Mouse (Mus musculus): Measurements from ENCODE around the gene Hsd17b6. TPM values are rescaled to one million over a fixed set of nuclear protein-coding genes. Genes with fewer than 3 reads are reported as not detected.
A peak's percentile ranks its signal among the peaks of the same experiment; 100 is the strongest.

Hsd17b6 gene
- total and polyA plus RNA-seq, 3 experiments = 0.15 TPM; not detected in 2

GRCm38 (mm10) chr10:128036746-128037425 lies 29.5 kb upstream of the Hsd17b6 start:
- H3K9ac ChIP-seq (ENCODE audit: control insufficient read depth, low read depth, low read length, poor library complexity, severe bottlenecking) = peak overlapping the region; percentile 97
- DNase-seq (ENCODE audit: low read depth, low spot score) = peak; percentile 87
- no peaks in the 10 kb centered on the region for H3K27me3 ChIP-seq (ENCODE audit: control insufficient read depth in 1 of 2, insufficient read depth in 2 of 2, low read length in 2 of 2)
- no peaks in the 10 kb centered on the region for H3K9me3 ChIP-seq (replicated peaks; ENCODE audit: insufficient read depth, low read length)
- H3K79me2 ChIP-seq (ENCODE audit: control insufficient read depth, insufficient read depth, low read length, poor library complexity) = peaks cover 65% of the 10 kb centered on the region
- H3K27ac ChIP-seq (ENCODE audit: control insufficient read depth, low read depth, low read length) = peak overlapping the region; percentile 86
- peaks cover 8 to 13% of the 10 kb centered on the region in 2 experiments for H3K4me1 ChIP-seq (ENCODE audit: control insufficient read depth in 1 of 2, insufficient read depth in 2 of 2, low read length in 2 of 2)
- 0 out of 2 replicates have a peak, but pooled peaks have one; percentile 58 for TF ChIP-seq HCFC1 (IDR thresholded peaks at IDR 0.05; ENCODE audit: low read depth, low read length)
- no peak for TF ChIP-seq RCOR1 (IDR thresholded peaks at IDR 0.05; ENCODE audit: low read depth, low read length)
- no peak for TF ChIP-seq NRF1 (IDR thresholded peaks at IDR 0.05; ENCODE audit: insufficient read depth, low read depth, low read length, poor library complexity, severe bottlenecking)
- TF ChIP-seq MAX (IDR thresholded peaks at IDR 0.05; ENCODE audit: low read length) = peak; percentile 81
- peak; percentile 78 for TF ChIP-seq ETS1 (IDR thresholded peaks at IDR 0.05; ENCODE audit: low read depth, low read length)
- TF ChIP-seq MXI1 (IDR thresholded peaks at IDR 0.05; ENCODE audit: low read depth, low read length) = peak; percentile 96
- peak; percentile 73; the same call in 1 of the 2 replicates for TF ChIP-seq POLR2AphosphoS2 (IDR thresholded peaks at IDR 0.05; ENCODE audit: low read length)
- TF ChIP-seq TAL1 (IDR thresholded peaks at IDR 0.05; ENCODE audit: low read length) = no peak
- TF ChIP-seq ZMIZ1 (IDR thresholded peaks at IDR 0.05; ENCODE audit: low read depth, low read length) = 0 out of 2 replicates have a peak, but pooled peaks have one; percentile 60
- peak; percentile 33; the same call in 1 of the 2 replicates for TF ChIP-seq BHLHE40 (IDR thresholded peaks at IDR 0.05; ENCODE audit: borderline replicate concordance, low read depth, low read length)
- TF ChIP-seq E2F4 (IDR thresholded peaks at IDR 0.05; ENCODE audit: borderline replicate concordance, low read depth, low read length) = no peak
- no peak for TF ChIP-seq MAZ (IDR thresholded peaks at IDR 0.05; ENCODE audit: low read depth, low read length)
- peak; percentile 76; the same call in 1 of the 2 replicates for TF ChIP-seq SIN3A (IDR thresholded peaks at IDR 0.05; ENCODE audit: low read length)
- TF ChIP-seq CTCF (IDR thresholded peaks at IDR 0.05 in 2 of 3, conservative IDR thresholded peaks at IDR 0.05 in 1 of 3; ENCODE audit: control insufficient read depth in 1 of 3, insufficient read depth in 1 of 3, low read depth in 2 of 3, low read length in 3 of 3, poor library complexity in 1 of 3, severe bottlenecking in 1 of 3) = no peak
- TF ChIP-seq POLR2A (IDR thresholded peaks at IDR 0.05; ENCODE audit: control insufficient read depth in 1 of 2, insufficient read depth in 1 of 2, low read depth in 1 of 2, low read length in 2 of 2, poor library complexity in 1 of 2) = peak in 1 of 2 experiments; percentile 52; a peak in 1 of 4 replicates
- TF ChIP-seq TBP (IDR thresholded peaks at IDR 0.05; ENCODE audit: low read depth, low read length) = peak; percentile 62
- TF ChIP-seq MYC (IDR thresholded peaks at IDR 0.05; ENCODE audit: low read depth, low read length) = peak; percentile 85
- peak; percentile 48; the same call in 1 of the 2 replicates for TF ChIP-seq NELFE (IDR thresholded peaks at IDR 0.05; ENCODE audit: low read depth, low read length)
- TF ChIP-seq EP300 (IDR thresholded peaks at IDR 0.05; ENCODE audit: low read depth in 1 of 2, low read length in 2 of 2) = no peak; a peak in 1 of 4 replicates
- TF ChIP-seq GATA1 (IDR thresholded peaks at IDR 0.05; ENCODE audit: low read depth, low read length) = no peak
- peak; percentile 69 for TF ChIP-seq USF1 (IDR thresholded peaks at IDR 0.05; ENCODE audit: low read depth, low read length)
- TF ChIP-seq ZNF384 (IDR thresholded peaks at IDR 0.05; ENCODE audit: low read depth, low read length) = no peak
- TF ChIP-seq UBTF (IDR thresholded peaks at IDR 0.05; ENCODE audit: borderline replicate concordance, insufficient read depth, low read depth, low read length) = no peak
- TF ChIP-seq MAFK (IDR thresholded peaks at IDR 0.05; ENCODE audit: borderline replicate concordance, low read depth, low read length) = peak; percentile 91
- H3K4me3 ChIP-seq (ENCODE audit: control insufficient read depth in 1 of 2, insufficient read depth in 1 of 2, low read depth in 2 of 2, low read length in 2 of 2) = peak overlapping the region; percentile 96 to 97
- H3K36me3 ChIP-seq (ENCODE audit: control insufficient read depth in 1 of 2, insufficient read depth in 2 of 2, low read length in 2 of 2) = peaks cover 23 to 42% of the 10 kb centered on the region in 2 experiments
